Mouse (Mus musculus): ENCODE data around the gene Gm42372. TPM values are rescaled to one million over a fixed set of nuclear protein-coding genes. Genes with fewer than 3 reads are reported as not detected.

Gm42372 gene
- polyA plus RNA-seq (2011; ENCODE audit: insufficient read length, low read depth, missing spikeins), result not detected in 2 replicates

GRCm38 (mm10) chr7:16982859-16983568 is at the start of gene Gm42372:
Gene Gm42372 (plus strand): TSS chr7:16983086.
- Histone ChIP-seq H3K4me3 (ENCODE audit: insufficient read depth, low read length) (no peak within 1 kb of the TSS), H3K4me1 (ENCODE audit: control insufficient read depth, insufficient read depth, low read length) (no peaks in the 10 kb centered on the region; the same call in 1 of the 2 replicates), H3K27ac (ENCODE audit: insufficient read depth, low read length) (no peak within 1 kb of the TSS)
- TF ChIP-seq CTCF (IDR thresholded peaks at IDR 0.05; ENCODE audit: borderline replicate concordance, insufficient read depth, low read length) (no peak), POLR2A (IDR thresholded peaks at IDR 0.05; ENCODE audit: low read depth, low read length) (no peak)

- H3K4me1 ChIP-seq (ENCODE audit: control insufficient read depth, insufficient read depth, low read length), result peaks cover 12% of the 10 kb centered on the region
- H3K4me3 ChIP-seq (ENCODE audit: insufficient read depth, low read length), result no peak overlapping the region
- no peak for TF ChIP-seq POLR2A (IDR thresholded peaks at IDR 0.05; ENCODE audit: low read depth, low read length)
- TF ChIP-seq CTCF (IDR thresholded peaks at IDR 0.05; ENCODE audit: borderline replicate concordance, insufficient read depth, low read length), result peak; percentile 38; the same call in 1 of the 2 replicates
- H3K27ac ChIP-seq (ENCODE audit: insufficient read depth, low read length), result no peak overlapping the region
Observed at GRCm38 (mm10) chr7:16937312-16937711, 45.6 kb upstream of the Gm42372 start.

GRCm38 (mm10) chr7:16938117-16938791 is 44.6 kb upstream of the Gm42372 start:
- no peak overlapping the region for H3K4me3 ChIP-seq (ENCODE audit: insufficient read depth, low read length)
- TF ChIP-seq POLR2A (IDR thresholded peaks at IDR 0.05; ENCODE audit: low read depth, low read length) (no peak), CTCF (IDR thresholded peaks at IDR 0.05; ENCODE audit: borderline replicate concordance, insufficient read depth, low read length) (no peak)
- peaks cover 12% of the 10 kb centered on the region for H3K4me1 ChIP-seq (ENCODE audit: control insufficient read depth, insufficient read depth, low read length)
- no peak overlapping the region for H3K27ac ChIP-seq (ENCODE audit: insufficient read depth, low read length)

GRCm38 (mm10) chr7:16940292-16940691 is 42.6 kb upstream of the Gm42372 start:
- H3K4me1 ChIP-seq (ENCODE audit: control insufficient read depth, insufficient read depth, low read length), result peaks cover 12% of the 10 kb centered on the region
- no peak for TF ChIP-seq CTCF (IDR thresholded peaks at IDR 0.05; ENCODE audit: borderline replicate concordance, insufficient read depth, low read length)
- no peak for TF ChIP-seq POLR2A (IDR thresholded peaks at IDR 0.05; ENCODE audit: low read depth, low read length)
- H3K27ac ChIP-seq (ENCODE audit: insufficient read depth, low read length), result peak overlapping the region; percentile 42

GRCm38 (mm10) chr7:16942861-16943260 is 40.0 kb upstream of the Gm42372 start:
- H3K4me1 ChIP-seq (ENCODE audit: control insufficient read depth, insufficient read depth, low read length), result peaks cover 12% of the 10 kb centered on the region
- TF ChIP-seq POLR2A (IDR thresholded peaks at IDR 0.05; ENCODE audit: low read depth, low read length), result no peak
- TF ChIP-seq CTCF (IDR thresholded peaks at IDR 0.05; ENCODE audit: borderline replicate concordance, insufficient read depth, low read length), result no peak

More at GRCm38 (mm10) chr7:16940292-16940691, 42.6 kb upstream of the Gm42372 start:
- no peak overlapping the region for H3K4me3 ChIP-seq (ENCODE audit: insufficient read depth, low read length)

GRCm38 (mm10) chr7:16944061-16944807 is 38.7 kb upstream of the Gm42372 start, which contains the start of gene Pnmal2:
Gene Pnmal2 (plus strand): TSS chr7:16944682.
- peaks cover 12% of the 10 kb centered on the region for H3K4me1 ChIP-seq (ENCODE audit: control insufficient read depth, insufficient read depth, low read length)
- TF ChIP-seq CTCF (IDR thresholded peaks at IDR 0.05; ENCODE audit: borderline replicate concordance, insufficient read depth, low read length), result no peak
- TF ChIP-seq POLR2A (IDR thresholded peaks at IDR 0.05; ENCODE audit: low read depth, low read length), result peak; percentile 58; the same call in 1 of the 2 replicates
- peak within 1 kb of the TSS; percentile 36 for H3K4me3 ChIP-seq (ENCODE audit: insufficient read depth, low read length)
- H3K27ac ChIP-seq (ENCODE audit: insufficient read depth, low read length), result no peak within 1 kb of the TSS

More at GRCm38 (mm10) chr7:16942861-16943260, 40.0 kb upstream of the Gm42372 start:
- Histone ChIP-seq H3K27ac (ENCODE audit: insufficient read depth, low read length) (no peak overlapping the region), H3K4me3 (ENCODE audit: insufficient read depth, low read length) (no peak overlapping the region)

GRCm38 (mm10) chr7:16944808-16945315 is 38.0 kb upstream of the Gm42372 start:
- Histone ChIP-seq H3K4me1 (ENCODE audit: control insufficient read depth, insufficient read depth, low read length) (peaks cover 11% of the 10 kb centered on the region), H3K27ac (ENCODE audit: insufficient read depth, low read length) (no peak overlapping the region), H3K4me3 (ENCODE audit: insufficient read depth, low read length) (peak overlapping the region; percentile 36)
- no peak for TF ChIP-seq CTCF (IDR thresholded peaks at IDR 0.05; ENCODE audit: borderline replicate concordance, insufficient read depth, low read length)

- H3K4me3 ChIP-seq (ENCODE audit: insufficient read depth, low read length), result no peak overlapping the region
- H3K4me1 ChIP-seq (ENCODE audit: control insufficient read depth, insufficient read depth, low read length), result peaks cover 6% of the 10 kb centered on the region
- TF ChIP-seq POLR2A (IDR thresholded peaks at IDR 0.05; ENCODE audit: low read depth, low read length) (no peak), CTCF (IDR thresholded peaks at IDR 0.05; ENCODE audit: borderline replicate concordance, insufficient read depth, low read length) (no peak)
- no peak overlapping the region for H3K27ac ChIP-seq (ENCODE audit: insufficient read depth, low read length)
Observed at GRCm38 (mm10) chr7:16945419-16945818, 37.5 kb upstream of the Gm42372 start.

Measured in embryonic fibroblast, embryonic 13.5 days (primary cell).